Mouse (Mus musculus): ENCODE data around the gene Pjvk. TPM values are rescaled to one million over a fixed set of nuclear protein-coding genes. Genes with fewer than 3 reads are reported as not detected.

The Pjvk gene
- polyA plus RNA-seq, 1 experiment, result 0.06 TPM

DNA sequence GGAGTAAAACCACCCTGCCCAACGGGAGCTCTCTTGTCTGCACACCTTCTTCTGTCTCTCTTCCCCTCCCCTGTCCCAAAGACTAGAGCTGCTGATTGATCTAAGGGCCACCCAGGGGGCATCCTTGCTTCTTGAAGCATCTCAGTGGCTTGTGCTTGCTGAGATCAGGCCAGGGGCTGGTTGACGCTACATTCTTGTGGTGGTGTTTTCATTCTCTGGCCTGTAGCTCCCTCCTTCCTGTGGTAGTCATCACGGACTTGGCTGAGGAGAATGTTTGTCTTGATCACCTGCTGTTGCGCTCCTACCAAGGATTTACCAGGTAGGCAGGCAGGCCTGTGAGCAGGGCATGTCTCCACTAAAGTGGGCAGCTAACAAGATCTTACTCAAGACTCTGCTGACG is 54.5 kb downstream of the Pjvk start:
- H3K4me1 ChIP-seq (ENCODE audit: control insufficient read depth, insufficient read depth, insufficient read length), result no peaks in the 10 kb centered on the region
- H3K27me3 ChIP-seq (ENCODE audit: control insufficient read depth, insufficient read depth, low read length), result no peaks in the 10 kb centered on the region
- no peak overlapping the region for H3K27ac ChIP-seq (ENCODE audit: insufficient read depth, low read length)
- 93% methylated on average over 5 of the region's 5 CpGs for WGBS
- TF ChIP-seq POLR2A (IDR thresholded peaks at IDR 0.05; ENCODE audit: low read depth, low read length) (no peak), CTCF (IDR thresholded peaks at IDR 0.05; ENCODE audit: extremely low read depth, insufficient read depth, insufficient read length, insufficient replicate concordance) (no peak)
- peaks cover 4% of the 10 kb centered on the region; the same call in 1 of the 2 replicates for H3K36me3 ChIP-seq (ENCODE audit: control insufficient read depth, insufficient read depth, low read length)
- no peak for DNase-seq (ENCODE audit: low read depth in 1 of 2, low spot score in 2 of 2)
- no peak overlapping the region for H3K4me3 ChIP-seq (ENCODE audit: extremely low read depth, insufficient read depth, insufficient read length)

DNA sequence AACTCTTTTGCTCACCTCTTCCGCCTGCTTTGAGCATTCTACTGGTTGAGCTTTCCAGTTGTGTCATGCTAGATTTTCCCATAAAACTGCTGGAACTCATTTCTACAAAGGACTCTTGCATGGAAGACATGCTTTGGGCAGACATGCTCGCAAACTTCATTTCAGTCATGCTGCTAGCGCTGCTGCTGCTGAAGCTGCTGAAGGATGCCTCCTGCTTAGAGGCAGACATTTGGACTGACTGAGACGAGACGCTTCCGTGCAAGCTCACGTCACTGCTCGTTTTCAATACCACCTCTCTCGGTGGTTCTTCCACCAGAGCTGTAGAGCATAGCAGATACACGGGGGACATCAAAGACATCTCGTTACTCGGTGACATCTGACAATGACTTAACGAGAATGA is 57.4 kb downstream of the Pjvk start:
- no peaks in the 10 kb centered on the region for H3K4me1 ChIP-seq (ENCODE audit: control insufficient read depth, insufficient read depth, insufficient read length)

More for the DNA sequence above, 57.4 kb downstream of the Pjvk start:
- TF ChIP-seq POLR2A (IDR thresholded peaks at IDR 0.05; ENCODE audit: low read depth, low read length), result no peak
- no peak for TF ChIP-seq CTCF (IDR thresholded peaks at IDR 0.05; ENCODE audit: extremely low read depth, insufficient read depth, insufficient read length, insufficient replicate concordance)
- Histone ChIP-seq H3K27ac (ENCODE audit: insufficient read depth, low read length) (no peak overlapping the region), H3K27me3 (ENCODE audit: control insufficient read depth, insufficient read depth, low read length) (no peaks in the 10 kb centered on the region), H3K36me3 (ENCODE audit: control insufficient read depth, insufficient read depth, low read length) (peaks cover 2% of the 10 kb centered on the region; the same call in 1 of the 2 replicates), H3K4me3 (ENCODE audit: extremely low read depth, insufficient read depth, insufficient read length) (no peak overlapping the region)
- no peak for DNase-seq (ENCODE audit: low read depth in 1 of 2, low spot score in 2 of 2)
- WGBS, result 95% methylated on average over 13 of the region's 13 CpGs

Other genes starting within 250 kb of the Pjvk start
- 0.94 and 1.8 TPM in 2 replicates for gene Osbpl6, start 242.0 kb upstream of the Pjvk start, polyA plus RNA-seq (2012; rRNA removed)
- 4.6 and 5.5 TPM in 2 replicates for gene Prkra, start 461 bp upstream of the Pjvk start, polyA plus RNA-seq (2012; rRNA removed)
- 0.97 and 1.0 TPM in 2 replicates for gene Fkbp7, start 24.6 kb downstream of the Pjvk start, polyA plus RNA-seq (2012; rRNA removed)
- 10.5 and 10.7 TPM in 2 replicates for gene Plekha3, start 26.8 kb downstream of the Pjvk start, polyA plus RNA-seq (2012; rRNA removed)